Mouse (Mus musculus) cortical plate, adult 2 months (tissue): ENCODE results near the gene Zfp74.

ENCODE experiments used
- CTCF ChIP-seq: fragments of 200-500 bp; IDR thresholded peaks from 2 replicates; pipeline ENCODE4 v1.5.1; 2011; ENCODE audit warnings: mild to moderate bottlenecking, control low read depth, low read length; ENCODE audit not compliant: insufficient read depth; ENCODE audit errors: extremely low read depth
- POLR2A ChIP-seq: fragments of 200-500 bp; IDR thresholded peaks from 2 replicates; pipeline ENCODE4 v1.6.1; 2011; ENCODE audit warnings: mild to moderate bottlenecking, low read length, control low read depth; ENCODE audit not compliant: insufficient read depth; ENCODE audit errors: extremely low read depth

DNA sequence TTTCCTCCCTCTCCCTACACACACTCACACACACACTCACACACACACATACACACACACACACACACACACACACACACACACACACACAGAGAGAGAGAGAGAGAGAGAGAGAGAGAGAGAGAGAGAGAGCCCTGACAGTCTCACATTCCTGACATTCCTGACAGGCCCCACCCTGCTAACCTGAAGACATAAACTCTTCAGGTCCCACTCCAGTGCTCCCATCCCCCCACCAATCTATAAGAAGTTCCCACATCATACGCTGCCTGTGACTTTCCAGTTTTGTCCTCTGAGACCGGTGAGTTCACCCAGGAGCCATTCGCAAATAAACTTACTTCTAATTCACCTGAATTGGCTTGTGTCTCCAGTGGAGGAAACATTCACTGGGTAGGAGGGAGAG is 28.0 kb upstream of the Zfp74 start:
- TF ChIP-seq POLR2A (no peak), CTCF (no peak)
